Mouse (Mus musculus) urinary bladder, postnatal 4 days (tissue): ENCODE results near the gene Cbx7.
"Not testable (repeated sequence)": the region's sequence is repeated elsewhere in the genome, so short reads cannot be mapped to it uniquely, and the experiment has no call there.

ENCODE experiments used
- DNase-seq, 2 experiments: peaks; one replicate each; pipeline ENCODE4 v3.0.0; 2021 to 2022; ENCODE audit warnings: low spot score in 2 of 2

Gene Cbx7

GRCm38 (mm10) chr15:79950250-79951025 is 20.5 kb downstream of the Cbx7 start:
- DNase-seq = peak in 1 of 2 experiments; percentile 53

GRCm38 (mm10) chr15:79947681-79948080 is 23.2 kb downstream of the Cbx7 start:
- no peak for DNase-seq

DNA sequence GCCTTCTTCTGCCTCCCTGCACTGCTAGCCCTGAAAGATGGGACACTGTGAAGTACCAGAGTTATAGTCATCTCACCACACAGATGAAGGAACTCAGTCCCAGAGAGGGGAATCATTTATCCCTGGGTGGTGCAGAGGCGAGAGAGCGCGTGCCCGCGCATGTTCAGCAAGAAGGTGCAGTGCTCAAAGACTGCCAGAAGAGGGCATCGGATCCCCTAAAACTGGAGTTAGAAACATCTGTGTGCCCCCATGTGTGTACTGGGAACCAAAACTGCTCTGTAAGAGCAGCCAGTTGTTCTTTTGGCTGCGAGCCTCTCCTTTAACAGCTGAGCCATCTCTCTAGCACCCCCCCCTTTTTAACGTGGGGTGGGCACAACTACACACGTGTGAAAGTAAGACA is 24.1 kb downstream of the Cbx7 start:
- no peak for DNase-seq

DNA sequence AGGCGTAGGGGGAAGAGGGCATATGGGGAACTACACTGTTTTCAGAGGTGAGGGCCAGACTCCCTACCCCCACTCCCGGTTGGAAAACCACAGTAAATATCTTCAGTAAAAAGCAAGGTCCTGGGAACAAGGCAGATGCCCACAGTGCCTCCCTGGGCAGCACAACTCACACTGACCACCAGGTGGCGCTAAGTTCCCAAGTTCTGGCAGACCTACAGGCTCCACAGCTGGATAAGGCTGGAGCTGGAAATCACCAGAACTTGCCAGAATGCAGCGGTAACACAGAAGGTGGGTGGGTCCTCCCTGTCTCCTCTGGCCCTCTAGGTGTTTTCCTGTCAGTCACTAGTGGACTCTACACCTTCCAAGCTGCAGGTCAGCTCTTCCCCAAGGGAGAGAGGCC is 24.9 kb downstream of the Cbx7 start:
- DNase-seq = peak; percentile 78 to 92

GRCm38 (mm10) chr15:79944948-79945347 is 26.0 kb downstream of the Cbx7 start:
- no peak for DNase-seq

GRCm38 (mm10) chr15:79943584-79943983 is 27.3 kb downstream of the Cbx7 start:
- DNase-seq = no peak

DNA sequence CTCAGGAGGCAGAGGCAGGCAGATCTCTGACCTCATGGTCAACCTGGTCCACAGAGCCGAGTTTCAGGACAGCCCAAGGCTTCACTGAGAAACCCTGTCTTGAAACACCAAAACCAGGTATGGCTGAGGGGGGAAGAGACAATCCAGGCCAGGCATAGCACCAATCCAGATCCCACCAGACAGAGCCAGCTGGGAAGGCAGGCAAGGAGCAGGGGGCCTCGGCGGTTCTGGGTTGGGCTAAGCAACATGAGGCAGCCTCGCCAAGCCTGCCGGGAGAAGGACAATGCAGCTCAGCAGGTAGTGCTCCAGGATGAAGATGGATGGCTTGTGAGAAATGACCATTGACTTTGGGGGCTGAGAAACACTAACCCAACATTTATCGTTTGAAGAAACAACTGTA is 28.4 kb downstream of the Cbx7 start:
- no peak for DNase-seq

DNA sequence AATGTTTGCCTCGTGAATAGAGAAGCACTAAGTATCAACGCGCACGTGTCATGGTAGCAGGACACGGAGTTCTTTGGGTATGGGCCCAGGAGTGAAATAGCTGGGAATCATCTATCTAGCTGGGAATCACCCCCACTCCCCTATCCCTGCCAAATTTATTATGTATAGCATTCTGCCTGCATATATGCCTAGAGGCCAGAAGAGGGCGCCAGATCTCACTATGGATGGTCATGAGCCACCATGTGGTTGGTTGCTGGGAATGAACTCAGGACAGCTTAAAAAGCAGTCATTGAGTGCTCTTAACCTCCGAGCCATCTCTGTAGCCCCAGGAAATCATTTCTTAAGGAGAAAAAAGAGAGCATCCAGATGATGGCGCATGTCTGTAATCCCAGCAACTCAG is 30.0 kb downstream of the Cbx7 start:
- no peak for DNase-seq

DNA sequence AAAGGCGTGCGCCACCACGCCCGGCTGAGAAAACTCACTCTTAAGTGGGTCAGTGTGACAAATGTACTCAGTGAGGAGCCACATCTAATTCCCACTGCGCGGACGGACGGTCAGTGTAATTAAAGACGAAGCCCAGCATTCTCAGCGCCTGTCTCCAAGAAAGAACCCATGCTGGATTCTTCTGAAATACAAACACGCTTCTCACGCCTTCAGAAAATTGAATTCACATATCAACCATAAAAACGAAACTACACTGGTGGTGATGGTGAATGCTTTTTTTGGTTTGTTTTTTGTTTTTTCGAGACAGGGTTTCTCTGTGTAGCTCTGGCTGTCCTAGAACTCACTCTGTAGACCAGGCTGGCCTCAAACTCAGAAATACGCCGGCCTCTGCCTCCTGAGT is 31.0 kb downstream of the Cbx7 start:
- DNase-seq = no peak

DNA sequence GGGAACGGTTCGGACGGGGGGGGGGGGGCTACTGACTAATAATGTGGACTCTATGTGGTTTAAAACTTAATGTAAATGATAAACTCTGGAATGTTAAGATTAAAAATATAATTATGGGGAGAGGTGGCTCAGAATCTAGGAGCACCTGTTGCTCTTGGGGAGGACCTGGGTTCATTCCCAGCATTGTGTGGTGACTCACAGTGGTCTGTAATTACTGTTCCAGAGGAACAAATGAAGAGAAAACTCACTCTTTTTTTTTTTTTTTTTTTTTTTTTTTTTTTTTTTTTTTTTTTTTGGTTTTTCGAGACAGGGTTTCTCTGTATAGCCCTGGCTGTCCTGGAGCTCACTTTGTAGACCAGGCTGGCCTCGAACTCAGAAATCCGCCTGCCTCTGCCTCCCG is 31.4 kb downstream of the Cbx7 start:
- DNase-seq = not testable (repeated sequence)

DNA sequence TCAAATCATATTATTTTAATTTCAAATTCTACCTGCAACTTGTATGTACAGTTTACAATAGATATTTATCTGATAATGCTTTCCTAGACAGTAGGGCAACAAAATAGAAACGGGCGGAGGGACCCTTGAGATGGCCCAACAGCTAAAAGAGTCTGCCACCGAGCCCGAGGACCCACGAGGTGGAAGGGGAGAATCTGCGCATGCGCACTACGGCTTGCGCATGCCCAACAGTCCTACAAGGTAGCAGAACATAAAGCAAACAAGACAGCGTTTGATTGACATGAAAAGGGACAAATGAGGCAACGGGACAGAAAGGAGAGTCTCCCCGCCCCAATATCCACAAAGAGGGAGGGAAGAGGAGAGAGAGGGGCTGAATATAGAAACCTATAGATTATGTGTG is 31.9 kb downstream of the Cbx7 start:
- DNase-seq = no peak

DNA sequence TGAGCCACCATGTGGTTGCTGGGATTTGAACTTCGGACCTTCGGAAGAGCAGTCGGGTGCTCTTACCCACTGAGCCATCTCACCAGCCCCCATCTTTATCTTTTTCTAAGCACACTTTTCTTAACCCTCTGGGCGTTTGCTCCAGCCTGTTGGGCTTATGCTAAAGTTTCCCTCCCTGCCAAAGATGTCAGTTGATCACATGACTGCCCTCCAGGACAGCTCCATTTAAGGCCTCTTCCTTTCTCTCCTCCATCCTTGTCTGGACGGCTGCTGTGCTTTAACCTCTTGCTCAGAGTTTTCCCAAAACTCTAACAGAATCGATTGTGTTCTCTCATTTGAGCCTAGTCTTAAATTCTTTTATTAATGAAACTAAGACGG is 34.6 kb downstream of the Cbx7 start:
- no peak for DNase-seq

- DNase-seq = no peak
These were observed 35.1 kb downstream of the Cbx7 start for GRCm38 (mm10) chr15:79935654-79936373.

DNA sequence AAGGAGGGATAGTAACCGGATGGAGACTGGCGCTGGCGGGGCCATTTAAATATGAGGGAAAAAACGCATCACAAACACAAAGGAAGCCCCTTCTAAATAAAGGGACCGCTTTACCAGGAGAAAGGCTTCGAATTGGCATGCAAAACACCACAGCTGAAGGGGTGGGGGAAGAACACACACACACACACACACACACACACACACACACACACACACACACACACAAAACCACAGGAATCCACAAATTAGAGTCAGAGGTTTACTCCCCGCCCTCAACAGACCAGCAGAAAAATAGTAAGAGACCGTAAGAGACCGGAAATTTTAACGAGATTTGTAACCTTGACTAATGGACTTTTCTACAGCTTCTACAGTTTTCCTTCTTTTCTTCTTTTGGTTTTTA is 36.1 kb downstream of the Cbx7 start:
- no peak for DNase-seq

- no peak for DNase-seq
These were observed 37.0 kb downstream of the Cbx7 start for GRCm38 (mm10) chr15:79933670-79934514.

DNA sequence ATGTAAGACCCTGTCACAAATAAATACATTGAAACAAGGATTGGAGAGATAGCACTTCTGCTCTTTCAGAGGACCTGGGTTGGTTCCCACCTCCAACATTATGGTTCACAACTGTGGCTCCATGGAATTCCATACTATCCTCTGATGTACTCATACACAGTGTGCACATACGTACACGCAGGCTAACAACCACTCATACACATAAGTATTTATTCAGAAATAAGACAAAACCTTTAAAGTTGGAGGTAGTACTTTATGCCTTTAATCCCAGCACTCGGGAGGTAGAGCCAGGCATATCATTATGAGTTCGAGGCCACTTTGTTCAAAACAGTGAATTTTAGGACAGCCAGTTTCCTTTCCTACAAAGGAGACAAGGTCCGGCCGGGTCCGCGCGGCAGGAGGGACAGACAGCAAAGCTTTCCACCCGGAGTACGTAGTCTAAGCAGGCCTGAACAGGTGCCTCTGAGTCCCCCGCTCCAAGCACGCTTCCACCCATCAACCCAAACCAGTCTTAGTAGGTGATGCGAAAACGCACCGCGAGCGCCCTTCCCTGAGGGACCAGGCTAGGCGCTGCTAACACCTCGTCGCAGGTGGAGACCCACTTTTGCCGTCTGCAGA is 37.8 kb downstream of the Cbx7 start:
- DNase-seq = no peak

DNA sequence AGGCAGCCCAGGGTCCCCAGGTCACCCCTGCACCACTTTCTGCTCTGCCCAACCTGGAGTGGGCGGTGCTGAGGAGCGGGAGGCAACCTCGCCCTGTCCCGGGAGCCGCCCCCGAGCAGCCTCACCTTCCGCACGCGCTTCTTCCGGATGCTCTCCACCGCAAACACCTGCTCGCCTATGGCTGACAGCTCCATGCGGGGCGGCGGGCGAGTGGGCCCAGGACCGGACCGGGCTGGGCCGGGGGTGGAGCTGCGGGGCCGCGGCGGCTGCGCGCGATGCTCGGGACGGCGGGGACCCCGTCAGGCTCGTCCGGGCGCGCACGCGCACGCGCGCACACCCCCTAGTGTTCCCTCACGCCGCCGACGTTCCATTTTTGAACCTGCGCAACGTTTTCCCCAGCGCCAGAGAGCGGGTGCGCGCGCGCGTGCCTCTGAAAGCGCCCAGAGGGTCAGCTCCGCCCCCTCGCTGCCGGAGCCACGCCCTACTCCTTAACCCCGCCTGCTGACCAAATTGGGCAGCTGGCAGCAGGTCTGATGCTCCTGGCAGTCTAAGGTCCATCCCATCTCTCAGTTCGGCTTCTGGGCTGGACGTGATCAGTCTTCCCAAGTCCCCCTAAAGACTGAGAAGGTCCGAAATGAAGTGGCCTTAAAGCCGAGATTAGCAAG is 38.5 kb downstream of the Cbx7 start:
- DNase-seq = peak; percentile 85 to 88

DNA sequence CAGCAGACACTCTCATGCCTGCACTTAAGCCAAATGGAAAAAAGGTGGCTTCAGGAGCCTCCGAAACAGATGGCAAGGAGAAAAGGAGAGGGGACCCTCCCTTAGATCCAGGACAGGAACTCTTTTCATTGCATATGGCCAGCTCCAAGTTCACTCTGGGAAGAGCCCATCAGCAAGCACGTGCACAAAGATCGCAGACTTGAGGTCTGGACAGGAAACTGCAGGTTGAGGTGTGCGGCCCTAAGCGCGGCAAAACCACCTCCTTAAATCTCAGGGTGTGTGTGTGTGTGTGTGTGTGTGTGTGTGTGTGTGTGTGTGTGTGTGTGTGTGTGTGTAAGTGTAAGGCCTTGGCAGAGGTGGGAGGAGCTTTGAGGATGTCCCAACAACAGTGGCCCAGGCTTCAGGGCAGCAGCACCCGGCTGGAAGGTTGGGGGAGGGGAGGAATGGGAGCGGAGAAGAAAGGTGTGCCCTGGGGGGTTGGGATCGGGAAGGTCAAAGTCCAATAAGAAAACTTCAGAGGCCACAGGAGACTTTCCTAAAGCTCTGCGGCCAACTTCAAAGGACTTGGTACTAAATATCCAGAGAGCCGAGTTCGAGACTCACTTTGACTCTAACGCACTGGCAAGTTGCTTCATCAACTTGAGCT is 39.3 kb downstream of the Cbx7 start:
- no peak for DNase-seq

GRCm38 (mm10) chr15:79929734-79930133 is 41.2 kb downstream of the Cbx7 start:
- DNase-seq = no peak

DNA sequence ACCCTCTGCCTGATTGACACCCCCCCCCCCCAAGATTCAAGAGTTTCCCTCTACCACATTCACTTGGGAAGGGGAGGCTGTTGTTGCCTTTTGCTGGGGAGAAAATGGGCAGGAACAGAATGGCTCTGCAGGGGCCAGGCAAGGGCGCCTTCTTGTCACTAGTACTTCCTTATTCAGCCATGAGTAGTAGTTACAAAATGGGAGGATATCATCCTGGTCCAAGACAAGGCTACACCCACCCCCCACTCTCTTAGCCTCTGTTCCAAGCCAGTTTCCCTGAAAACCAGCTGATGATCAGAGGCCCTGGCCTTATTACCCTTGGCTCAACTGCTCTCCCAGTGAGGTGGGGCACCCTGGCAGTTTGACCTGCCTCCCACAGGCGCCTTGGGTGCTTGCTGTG is 42.2 kb downstream of the Cbx7 start:
- no peak for DNase-seq

DNA sequence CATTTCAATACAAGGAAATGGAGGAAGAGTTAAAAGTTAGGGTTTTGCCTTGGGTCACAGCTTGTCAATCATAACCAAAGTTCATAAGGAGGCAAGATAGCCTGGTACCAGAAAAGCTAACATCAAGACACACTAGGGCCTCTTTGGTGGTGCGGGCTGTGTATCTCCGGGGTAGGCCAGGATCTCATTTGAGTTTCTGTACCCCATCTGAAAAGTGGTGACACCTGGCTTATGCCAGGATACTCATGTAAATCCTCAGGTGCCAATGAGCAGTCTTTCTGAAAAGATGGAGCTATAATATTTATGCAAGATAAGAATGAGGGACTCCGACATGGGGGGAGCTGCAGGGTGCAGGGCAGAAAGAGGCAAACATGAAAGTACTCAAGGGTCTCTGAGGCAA is 42.6 kb downstream of the Cbx7 start:
- DNase-seq = no peak
